Mouse (Mus musculus): ENCODE data around the gene Slx1b. TPM values are rescaled to one million over a fixed set of nuclear protein-coding genes. Genes with fewer than 3 reads are reported as not detected.

Gene Slx1b
- polyA plus RNA-seq, 1 experiment, result 9.5 TPM

GRCm38 (mm10) chr7:126670152-126670551 is 25.4 kb downstream of the Slx1b start:
- Histone ChIP-seq H3K27me3 (ENCODE audit: control insufficient read depth, insufficient read depth, low read length) (no peaks in the 10 kb centered on the region), H3K4me3 (ENCODE audit: control insufficient read depth, low read depth, low read length) (no peak overlapping the region), H3K36me3 (ENCODE audit: control insufficient read depth, insufficient read depth, low read length) (no peaks in the 10 kb centered on the region), H3K27ac (ENCODE audit: control insufficient read depth, insufficient read depth, low read depth, low read length) (no peak overlapping the region), H3K4me1 (ENCODE audit: control insufficient read depth, insufficient read depth, low read length) (no peaks in the 10 kb centered on the region)
- no peak for TF ChIP-seq POLR2A (IDR thresholded peaks at IDR 0.05; ENCODE audit: control insufficient read depth, low read depth, low read length)
- TF ChIP-seq CTCF (IDR thresholded peaks at IDR 0.05; ENCODE audit: control insufficient read depth, insufficient read depth, insufficient replicate concordance, low read depth, low read length), result no peak

GRCm38 (mm10) chr7:126668452-126668851 is 27.1 kb downstream of the Slx1b start:
- H3K4me3 ChIP-seq (ENCODE audit: control insufficient read depth, low read depth, low read length), result no peak overlapping the region
- no peaks in the 10 kb centered on the region for H3K4me1 ChIP-seq (ENCODE audit: control insufficient read depth, insufficient read depth, low read length)
- no peaks in the 10 kb centered on the region for H3K36me3 ChIP-seq (ENCODE audit: control insufficient read depth, insufficient read depth, low read length)
- no peaks in the 10 kb centered on the region for H3K27me3 ChIP-seq (ENCODE audit: control insufficient read depth, insufficient read depth, low read length)
- TF ChIP-seq CTCF (IDR thresholded peaks at IDR 0.05; ENCODE audit: control insufficient read depth, insufficient read depth, insufficient replicate concordance, low read depth, low read length), result no peak
- TF ChIP-seq POLR2A (IDR thresholded peaks at IDR 0.05; ENCODE audit: control insufficient read depth, low read depth, low read length), result no peak
- H3K27ac ChIP-seq (ENCODE audit: control insufficient read depth, insufficient read depth, low read depth, low read length), result no peak overlapping the region

- Histone ChIP-seq H3K27me3 (ENCODE audit: control insufficient read depth, insufficient read depth, low read length) (no peaks in the 10 kb centered on the region), H3K4me1 (ENCODE audit: control insufficient read depth, insufficient read depth, low read length) (no peaks in the 10 kb centered on the region), H3K36me3 (ENCODE audit: control insufficient read depth, insufficient read depth, low read length) (no peaks in the 10 kb centered on the region), H3K27ac (ENCODE audit: control insufficient read depth, insufficient read depth, low read depth, low read length) (no peak overlapping the region), H3K4me3 (ENCODE audit: control insufficient read depth, low read depth, low read length) (no peak overlapping the region)
- TF ChIP-seq CTCF (IDR thresholded peaks at IDR 0.05; ENCODE audit: control insufficient read depth, insufficient read depth, insufficient replicate concordance, low read depth, low read length), result no peak
- no peak for TF ChIP-seq POLR2A (IDR thresholded peaks at IDR 0.05; ENCODE audit: control insufficient read depth, low read depth, low read length)
These were observed 28.0 kb downstream of the Slx1b start for GRCm38 (mm10) chr7:126667495-126668090.

- H3K36me3 ChIP-seq (ENCODE audit: control insufficient read depth, insufficient read depth, low read length), result no peaks in the 10 kb centered on the region
- TF ChIP-seq CTCF (IDR thresholded peaks at IDR 0.05; ENCODE audit: control insufficient read depth, insufficient read depth, insufficient replicate concordance, low read depth, low read length) (no peak), POLR2A (IDR thresholded peaks at IDR 0.05; ENCODE audit: control insufficient read depth, low read depth, low read length) (no peak)
- no peak overlapping the region for H3K4me3 ChIP-seq (ENCODE audit: control insufficient read depth, low read depth, low read length)
- H3K4me1 ChIP-seq (ENCODE audit: control insufficient read depth, insufficient read depth, low read length), result no peaks in the 10 kb centered on the region
- H3K27ac ChIP-seq (ENCODE audit: control insufficient read depth, insufficient read depth, low read depth, low read length), result no peak overlapping the region
- no peaks in the 10 kb centered on the region for H3K27me3 ChIP-seq (ENCODE audit: control insufficient read depth, insufficient read depth, low read length)
These were observed 30.3 kb downstream of the Slx1b start for GRCm38 (mm10) chr7:126665269-126665668.

- Histone ChIP-seq H3K4me3 (ENCODE audit: control insufficient read depth, low read depth, low read length) (no peak overlapping the region), H3K36me3 (ENCODE audit: control insufficient read depth, insufficient read depth, low read length) (no peaks in the 10 kb centered on the region), H3K4me1 (ENCODE audit: control insufficient read depth, insufficient read depth, low read length) (no peaks in the 10 kb centered on the region), H3K27me3 (ENCODE audit: control insufficient read depth, insufficient read depth, low read length) (no peaks in the 10 kb centered on the region), H3K27ac (ENCODE audit: control insufficient read depth, insufficient read depth, low read depth, low read length) (no peak overlapping the region)
- TF ChIP-seq CTCF (IDR thresholded peaks at IDR 0.05; ENCODE audit: control insufficient read depth, insufficient read depth, insufficient replicate concordance, low read depth, low read length) (no peak), POLR2A (IDR thresholded peaks at IDR 0.05; ENCODE audit: control insufficient read depth, low read depth, low read length) (no peak)
These were observed 31.9 kb downstream of the Slx1b start for GRCm38 (mm10) chr7:126663646-126664045.

- no peak for TF ChIP-seq POLR2A (IDR thresholded peaks at IDR 0.05; ENCODE audit: control insufficient read depth, low read depth, low read length)
- no peak for TF ChIP-seq CTCF (IDR thresholded peaks at IDR 0.05; ENCODE audit: control insufficient read depth, insufficient read depth, insufficient replicate concordance, low read depth, low read length)
- Histone ChIP-seq H3K27ac (ENCODE audit: control insufficient read depth, insufficient read depth, low read depth, low read length) (no peak overlapping the region), H3K36me3 (ENCODE audit: control insufficient read depth, insufficient read depth, low read length) (no peaks in the 10 kb centered on the region), H3K4me1 (ENCODE audit: control insufficient read depth, insufficient read depth, low read length) (no peaks in the 10 kb centered on the region), H3K4me3 (ENCODE audit: control insufficient read depth, low read depth, low read length) (no peak overlapping the region), H3K27me3 (ENCODE audit: control insufficient read depth, insufficient read depth, low read length) (no peaks in the 10 kb centered on the region)
These were observed 35.8 kb downstream of the Slx1b start for GRCm38 (mm10) chr7:126659771-126660170.

GRCm38 (mm10) chr7:126657522-126657921 is 38.1 kb downstream of the Slx1b start:
- H3K27ac ChIP-seq (ENCODE audit: control insufficient read depth, insufficient read depth, low read depth, low read length), result no peak overlapping the region
- no peaks in the 10 kb centered on the region for H3K27me3 ChIP-seq (ENCODE audit: control insufficient read depth, insufficient read depth, low read length)
- TF ChIP-seq CTCF (IDR thresholded peaks at IDR 0.05; ENCODE audit: control insufficient read depth, insufficient read depth, insufficient replicate concordance, low read depth, low read length) (no peak), POLR2A (IDR thresholded peaks at IDR 0.05; ENCODE audit: control insufficient read depth, low read depth, low read length) (no peak)
- H3K4me1 ChIP-seq (ENCODE audit: control insufficient read depth, insufficient read depth, low read length), result no peaks in the 10 kb centered on the region
- H3K36me3 ChIP-seq (ENCODE audit: control insufficient read depth, insufficient read depth, low read length), result no peaks in the 10 kb centered on the region
- no peak overlapping the region for H3K4me3 ChIP-seq (ENCODE audit: control insufficient read depth, low read depth, low read length)

Measured in testis, adult 2 months (tissue).